Mouse (Mus musculus): Measurements from ENCODE around the gene Axl. TPM values are rescaled to one million over a fixed set of nuclear protein-coding genes. Genes with fewer than 3 reads are reported as not detected.
"Not testable (repeated sequence)": the region's sequence is repeated elsewhere in the genome, so short reads cannot be mapped to it uniquely, and the experiment has no call there.

The Axl gene
- total RNA-seq, 2 experiments from 2014 or later, result 100 to 102 TPM

- DNase-seq (ENCODE audit: low spot score in 2 of 2), result peak in 1 of 2 experiments; percentile 56
Measured at GRCm38 (mm10) chr7:25755468-25755833, 33.1 kb downstream of the Axl start.

- peak; percentile 96 to 98 for DNase-seq (ENCODE audit: low spot score in 2 of 2)
Measured at GRCm38 (mm10) chr7:25754738-25755467, 33.6 kb downstream of the Axl start, which contains the start of gene Hnrnpul1. Gene Hnrnpul1 (minus strand): TSS chr7:25754757.

GRCm38 (mm10) chr7:25754439-25754737, 34.1 kb downstream of the Axl start:
- DNase-seq (ENCODE audit: low spot score in 2 of 2), result no peak

GRCm38 (mm10) chr7:25753643-25754438, 34.7 kb downstream of the Axl start:
- DNase-seq (ENCODE audit: low spot score in 2 of 2), result peak in 1 of 2 experiments; percentile 42

GRCm38 (mm10) chr7:25753076-25753475, 35.4 kb downstream of the Axl start:
- no peak for DNase-seq (ENCODE audit: low spot score in 2 of 2)

GRCm38 (mm10) chr7:25746844-25747243, 41.7 kb downstream of the Axl start:
- DNase-seq (ENCODE audit: low spot score in 2 of 2), result no peak

- no peak for DNase-seq (ENCODE audit: low spot score in 2 of 2)
Measured at GRCm38 (mm10) chr7:25738277-25738676, 50.2 kb downstream of the Axl start.

- no peak for DNase-seq (ENCODE audit: low spot score in 2 of 2)
Measured at GRCm38 (mm10) chr7:25736920-25737319, 51.6 kb downstream of the Axl start.

DNA sequence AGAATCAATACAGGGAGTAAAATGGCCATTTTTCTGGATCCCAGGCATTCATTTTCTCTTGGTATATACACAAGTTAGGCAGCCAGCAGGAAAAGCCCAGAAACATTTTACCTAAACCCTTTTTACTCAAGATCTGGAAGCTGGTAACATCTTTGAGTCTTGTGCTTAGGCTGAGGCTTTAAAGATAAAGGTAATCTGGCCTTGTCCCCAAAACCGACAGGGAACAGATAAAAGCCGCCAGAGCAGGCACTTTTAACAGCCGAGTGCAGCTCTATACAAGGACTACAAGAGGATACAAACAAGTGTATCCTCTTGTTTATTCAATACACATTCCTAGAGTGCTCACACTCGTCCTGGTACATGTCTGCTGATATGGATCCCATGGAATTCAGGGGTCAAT, 53.5 kb downstream of the Axl start:
- DNase-seq (ENCODE audit: low spot score in 2 of 2), result no peak

- no peak for DNase-seq (ENCODE audit: low spot score in 2 of 2)
Measured at GRCm38 (mm10) chr7:25731294-25732055, 57.0 kb downstream of the Axl start.

GRCm38 (mm10) chr7:25729862-25730261, 58.6 kb downstream of the Axl start:
- no peak for DNase-seq (ENCODE audit: low spot score in 2 of 2)

- no peak for DNase-seq (ENCODE audit: low spot score in 2 of 2)
Measured at GRCm38 (mm10) chr7:25729396-25729795, 59.1 kb downstream of the Axl start.

DNA sequence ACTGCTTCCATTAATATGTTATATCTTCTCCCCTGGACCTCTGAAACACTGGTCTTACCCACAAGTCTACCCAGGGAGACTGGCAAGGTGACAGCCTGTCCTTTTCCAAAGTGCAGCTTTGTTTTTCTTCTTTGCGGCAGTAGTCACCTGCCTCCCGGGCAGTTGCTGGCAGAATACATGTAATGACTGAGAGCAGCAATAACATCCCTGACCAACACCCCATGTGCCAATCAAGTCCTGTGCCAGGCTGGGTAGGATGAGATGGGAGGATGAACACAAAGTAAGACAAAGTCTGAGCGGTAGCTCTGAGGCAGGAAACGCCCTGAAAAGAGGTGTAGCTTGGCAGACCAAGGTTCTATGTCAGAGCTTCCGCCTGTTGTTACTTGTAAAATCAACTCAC, 60.7 kb downstream of the Axl start:
- no peak for DNase-seq (ENCODE audit: low spot score in 2 of 2)

- DNase-seq (ENCODE audit: low spot score in 2 of 2), result no peak
Measured at GRCm38 (mm10) chr7:25725886-25726285, 62.6 kb downstream of the Axl start.

DNA sequence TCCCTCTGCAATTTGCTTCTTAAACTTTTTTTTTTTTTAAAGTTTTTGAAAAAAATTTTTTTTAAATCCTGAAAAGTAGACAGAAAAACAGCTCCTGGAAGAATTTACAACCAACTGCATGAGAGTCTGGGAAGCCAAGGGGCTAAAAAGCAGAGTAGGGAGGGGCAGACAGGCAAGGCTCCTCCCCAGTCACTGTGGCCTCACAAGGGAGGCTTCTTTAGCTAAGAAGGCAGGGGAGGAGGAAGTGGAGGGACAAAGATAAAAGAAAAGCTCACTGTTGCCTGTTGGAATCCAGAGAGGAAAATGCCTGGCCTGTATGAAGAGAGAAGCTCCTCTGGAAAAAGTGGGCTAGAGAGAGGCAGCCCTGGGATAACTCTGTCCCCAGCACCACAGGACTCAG, 66.7 kb downstream of the Axl start:
- DNase-seq (ENCODE audit: low spot score in 2 of 2), result not testable (repeated sequence)

DNA sequence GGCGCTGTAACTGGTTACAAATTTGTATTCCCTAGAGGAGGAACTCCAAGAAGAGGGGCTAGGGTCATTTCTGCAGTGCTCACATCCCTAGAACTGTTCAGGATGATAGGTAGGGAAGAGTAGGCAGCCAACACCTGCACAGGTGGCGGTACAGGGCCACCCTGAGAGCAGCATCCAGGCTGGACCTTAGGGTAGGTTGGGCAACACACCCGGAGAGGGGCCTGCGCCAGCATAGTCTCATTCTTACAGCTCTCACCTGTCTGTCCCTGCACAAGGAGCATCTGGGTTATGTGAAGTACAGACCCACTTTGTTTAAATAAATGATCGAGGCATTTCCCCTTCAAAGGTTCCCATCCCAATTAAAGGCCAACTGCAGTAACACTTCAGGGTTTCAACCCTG, 67.7 kb downstream of the Axl start:
- no peak for DNase-seq (ENCODE audit: low spot score in 2 of 2)

DNA sequence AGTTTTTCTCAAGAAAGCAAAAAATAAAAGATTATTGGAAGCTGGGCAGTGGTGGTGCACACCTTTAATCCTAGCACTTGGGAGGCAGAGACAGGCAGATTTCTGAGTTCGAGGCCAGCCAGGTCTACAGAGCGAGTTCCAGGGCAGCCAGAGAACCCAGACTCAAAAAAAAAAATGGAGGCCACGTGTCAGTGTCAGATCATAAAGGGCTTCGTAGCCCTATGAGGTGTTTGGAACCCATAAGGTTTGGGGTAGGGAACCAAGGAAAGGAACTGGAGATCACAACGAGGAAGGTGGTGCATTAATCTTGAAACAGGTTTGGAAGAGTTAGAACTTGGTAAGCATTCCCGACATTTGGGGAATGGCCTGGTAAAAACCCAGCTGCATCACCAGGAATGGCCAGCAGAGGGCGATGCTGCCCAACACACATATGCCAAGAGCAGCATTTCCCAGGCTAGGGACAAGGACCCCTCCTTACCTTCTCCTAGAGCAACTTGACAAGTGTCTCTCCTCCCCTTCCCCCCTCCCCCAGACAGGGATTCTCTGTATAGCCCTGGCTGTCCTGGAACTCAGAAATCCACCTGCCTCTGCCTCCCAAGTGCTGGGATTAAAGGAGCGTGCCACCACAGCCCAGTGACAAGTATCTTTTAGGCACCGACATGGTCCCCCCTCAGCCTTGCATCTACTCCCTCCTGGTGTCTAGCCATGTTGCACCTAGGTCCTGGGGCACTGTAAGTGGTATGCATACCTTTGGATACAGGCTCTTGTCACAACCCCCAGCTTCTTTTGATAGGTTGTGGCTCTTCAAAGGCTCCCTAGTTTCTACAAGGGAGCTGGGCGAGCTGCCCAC, 68.5 kb downstream of the Axl start:
- peak; percentile 64 to 66 for DNase-seq (ENCODE audit: low spot score in 2 of 2)

GRCm38 (mm10) chr7:25718788-25719417, 69.6 kb downstream of the Axl start, which contains the start of gene Ccdc97:
Gene Ccdc97 (minus strand): TSS chr7:25719088.
- peak; percentile 56 to 83 for DNase-seq (ENCODE audit: low spot score in 2 of 2)

GRCm38 (mm10) chr7:25717478-25717877, 71.0 kb downstream of the Axl start:
- no peak for DNase-seq (ENCODE audit: low spot score in 2 of 2)

DNA sequence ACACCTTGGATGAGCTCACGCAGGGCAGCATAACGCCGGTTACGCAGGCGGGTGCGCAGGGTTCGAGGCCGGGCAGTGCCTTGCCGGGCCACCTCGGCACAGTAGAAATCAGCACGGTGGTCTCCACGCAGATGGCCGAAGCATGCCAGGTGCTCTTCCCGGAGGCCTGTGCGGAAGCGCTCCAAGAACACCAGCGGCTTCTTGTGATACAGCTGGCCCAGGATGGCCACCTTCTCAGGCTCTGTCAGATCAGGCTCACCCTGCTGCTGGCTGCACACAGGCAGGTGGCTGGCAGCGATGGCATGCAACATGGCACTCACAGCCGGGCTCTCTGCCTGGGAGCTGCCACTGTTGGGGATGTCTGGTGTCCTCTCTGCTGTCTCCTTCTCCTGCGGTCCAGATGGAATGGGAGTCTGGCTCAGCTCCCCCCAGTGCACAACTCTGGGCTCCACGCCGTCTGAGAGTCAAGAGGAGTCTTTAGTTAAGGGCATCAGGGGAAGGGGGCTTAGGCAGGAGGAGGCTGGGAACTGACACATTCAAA, 72.7 kb downstream of the Axl start:
- no peak for DNase-seq (ENCODE audit: low spot score in 2 of 2)
